In the genomic region with DNA sequence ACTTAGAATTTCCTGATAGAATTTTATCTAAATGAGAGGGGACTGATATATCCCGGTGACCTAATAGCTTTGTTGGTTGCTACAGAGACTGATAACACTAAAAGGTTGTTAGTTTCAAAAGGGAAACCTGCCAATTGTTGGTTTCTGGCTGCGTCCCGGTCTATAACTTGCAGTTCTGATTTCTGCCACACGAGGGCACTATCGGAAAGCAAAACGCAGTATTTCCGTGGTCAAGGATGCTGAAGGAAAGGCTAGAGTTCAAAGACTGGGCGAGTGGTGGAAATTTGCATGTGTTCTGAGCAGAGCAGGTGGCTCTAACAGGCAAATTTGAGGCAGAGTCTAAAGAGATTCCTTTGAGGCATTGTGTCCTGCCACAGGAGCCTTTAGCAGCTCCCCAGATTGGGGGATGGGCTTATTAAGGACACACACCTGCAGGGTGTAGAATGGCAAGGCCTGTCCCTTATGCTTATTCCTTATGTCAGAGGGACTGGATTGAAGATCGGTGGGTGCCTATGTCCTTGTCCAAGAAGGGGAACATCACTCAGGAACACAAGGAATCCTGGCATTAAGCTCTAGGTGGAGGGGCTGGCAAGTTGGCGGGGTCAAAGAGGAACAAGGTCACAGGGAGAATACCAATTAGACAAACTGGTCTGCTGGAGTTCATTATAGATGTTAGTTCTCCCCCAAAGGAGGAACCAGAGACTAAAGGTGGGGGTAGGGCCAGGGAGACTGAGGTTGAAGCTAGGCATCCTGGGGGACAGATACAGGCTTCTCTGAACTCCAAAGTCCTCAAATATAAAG, we compare ENCODE assay signal across 8 mouse cellular contexts. TPM values are rescaled to one million over a fixed set of nuclear protein-coding genes. Genes with fewer than 3 reads are reported as not detected.
DNase-seq lines count a peak whose midpoint lies in the region; ATAC-seq lines count a peak whose summit lies in the region.

No protein-coding gene starts in this region.

- no peak overlapping the region for H3K27ac ChIP-seq in liver, embryonic 12.5 days
- H3K27ac ChIP-seq in liver, embryonic 16.5 days (ENCODE audit: low read length), result no peak overlapping the region

- no peaks in the 10 kb centered on the region for H3K4me1 ChIP-seq in liver, embryonic 12.5 days
- H3K4me1 ChIP-seq in liver, embryonic 16.5 days (ENCODE audit: control insufficient read depth, low read depth, low read length), result no peaks in the 10 kb centered on the region; the same call in 1 of the 2 replicates

- H3K9me3 ChIP-seq in liver, embryonic 12.5 days (replicated peaks), result no peaks in the 10 kb centered on the region
- no peaks in the 10 kb centered on the region for H3K9me3 ChIP-seq in liver, embryonic 16.5 days (replicated peaks; ENCODE audit: control insufficient read depth, low read length)

- no peaks in the 10 kb centered on the region for H3K27me3 ChIP-seq in liver, embryonic 12.5 days (replicated peaks)
- no peaks in the 10 kb centered on the region for H3K27me3 ChIP-seq in liver, embryonic 16.5 days (ENCODE audit: control insufficient read depth, insufficient read depth, low read depth, low read length)

- no peak overlapping the region for H3K9ac ChIP-seq in liver, embryonic 12.5 days
- no peak overlapping the region for H3K9ac ChIP-seq in liver, embryonic 16.5 days (ENCODE audit: low read depth, low read length)

- WGBS in liver, embryonic 12.5 days (ENCODE audit: insufficient replicate concordance), result 11% methylated on average over 10 of the region's 10 CpGs
- 12% methylated on average over 10 of the region's 10 CpGs for WGBS in liver, embryonic 16.5 days (ENCODE audit: insufficient replicate concordance)

- H3K4me2 ChIP-seq in liver, embryonic 12.5 days, result no peak overlapping the region
- peak overlapping the region; percentile 30; the same call in 1 of the 2 replicates for H3K4me2 ChIP-seq in liver, embryonic 16.5 days (ENCODE audit: low read depth, low read length)

- H3K4me3 ChIP-seq in liver, embryonic 12.5 days, result no peak overlapping the region
- H3K4me3 ChIP-seq in liver, embryonic 16.5 days (ENCODE audit: low read depth, low read length), result no peak overlapping the region

- DNase-seq in liver, result peak; percentile 72
- DNase-seq in gastrocnemius, postnatal 4 days (ENCODE audit: low spot score in 2 of 2), result peak; percentile 63 to 77
- DNase-seq in kidney, postnatal 10 days, result peak; percentile 89
- peak; percentile 21 to 28 for DNase-seq in thymus, adult 18-20 months

- no peak for ATAC-seq in liver, embryonic 12.5 days
- peak; percentile 82 for ATAC-seq in common myeloid progenitor, adult 5-6 weeks (replicated peaks; ENCODE audit: low read depth, poor library complexity, severe bottlenecking)
- no peak for ATAC-seq in liver, embryonic 16.5 days (ENCODE audit: low read depth)
- ATAC-seq in neutrophil, adult 5-6 weeks (ENCODE audit: extremely low read depth, insufficient number of reproducible peaks, low FRiP score, poor library complexity, severe bottlenecking), result peak; percentile 82

- H3K36me3 ChIP-seq in liver, embryonic 12.5 days, result no peaks in the 10 kb centered on the region
- no peaks in the 10 kb centered on the region for H3K36me3 ChIP-seq in liver, embryonic 16.5 days (ENCODE audit: control insufficient read depth, insufficient read depth)

RNA-seq across cellular contexts. Expression of a gene that starts 22.1 kb away (rescaled TPM):
- polyA plus RNA-seq in liver, embryonic 12.5 days (2016; fragmentation: Nextera tagmentation; extraction: Ambion mirVana), result 34.9 and 37.1 TPM in 2 replicates
- total RNA-seq in common myeloid progenitor, adult 5-6 weeks (2017), result 31.0 and 33.9 TPM in 2 replicates
- 10 to 100 TPM; 15.9 to 16.2 TPM for total RNA-seq in gastrocnemius, postnatal 4 days (2021)
- polyA plus RNA-seq in liver, embryonic 16.5 days (2015; fragmentation: Nextera tagmentation; extraction: Ambion mirVana), result 22.2 and 26.6 TPM in 2 replicates
- total RNA-seq in neutrophil, adult 5-6 weeks (2017), result 40.1 and 57.0 TPM in 2 replicates

Comparison
In these comparisons a context has a peak if more than half of its experiments do, and no peak if none do; other contexts are left out.
1. DNase-seq: peak in every context shown above with its lines; median percentile 89 in kidney, postnatal 10 days; 72 in liver; 70 in gastrocnemius, postnatal 4 days; 24 in thymus, adult 18-20 months.
2. ATAC-seq: peak in common myeloid progenitor, adult 5-6 weeks (single experiment) and neutrophil, adult 5-6 weeks (single experiment); none in liver, embryonic 12.5 days (single experiment) and liver, embryonic 16.5 days (single experiment).